Mouse (Mus musculus): ENCODE measurements around the gene Olfr1023. TPM values are rescaled to one million over a fixed set of nuclear protein-coding genes. Genes with fewer than 3 reads are reported as not detected.

The Olfr1023 gene
- total and polyA plus RNA-seq, 3 experiments = not detected

DNA sequence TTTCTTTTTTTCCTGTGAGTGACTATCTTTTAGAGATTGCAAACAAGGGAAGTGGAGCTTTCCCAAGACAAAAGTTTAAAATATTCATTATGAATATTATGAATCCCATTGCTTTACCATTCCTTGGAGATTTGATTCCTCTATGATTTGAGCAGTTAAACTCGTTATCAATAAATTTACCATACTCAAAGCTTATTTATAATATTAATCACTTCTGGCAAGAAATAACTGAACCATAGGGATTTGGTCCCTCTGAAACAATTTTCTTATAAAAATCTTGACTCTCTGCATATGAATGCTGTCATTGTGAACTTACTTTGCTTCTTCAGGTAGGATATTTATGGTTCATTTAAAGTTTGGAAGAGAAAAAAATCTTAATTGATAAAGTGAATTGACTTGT, 29.5 kb downstream of the Olfr1023 start, which contains the start of gene Olfr1025-ps1:
Gene Olfr1025-ps1 (plus strand): TSS at position 301 of the 400 bp plus-strand sequence.
- in situ Hi-C loops (cut with MboI; ENCODE audit: low pct_ligation_motif_present, low pct_unique_long_range_greater_than_20kb, low sequenced_read_pairs) (no loop called here), dilution Hi-C loops (cut with MboI; ENCODE audit: extremely low pct_ligation_motif_present, extremely low pct_unique_long_range_greater_than_20kb, low sequenced_read_pairs) (no loop called here)
- no peak within 1 kb of the TSS for H3K9ac ChIP-seq (ENCODE audit: insufficient read depth, low read depth)
- no peaks in the 10 kb centered on the region for H3K79me2 ChIP-seq (replicated peaks; ENCODE audit: control insufficient read depth, extremely low read depth, insufficient read depth, poor library complexity, severe bottlenecking)
- H3K27ac ChIP-seq (ENCODE audit: insufficient read depth, low read depth) = no peak within 1 kb of the TSS
- no peak within 1 kb of the TSS for H3K4me3 ChIP-seq (replicated peaks in 1 of 3; ENCODE audit: low read depth in 2 of 3, low read length in 2 of 3, poor library complexity in 1 of 3)
- H3K4me2 ChIP-seq (ENCODE audit: insufficient read depth, low read depth, poor library complexity, severe bottlenecking) = no peak within 1 kb of the TSS
- H3K9me3 ChIP-seq (replicated peaks; ENCODE audit: low read length) = peaks cover 7% of the 10 kb centered on the region
- no peaks in the 10 kb centered on the region for H3K27me3 ChIP-seq (replicated peaks)
- DNase-seq (ENCODE audit: extremely low read depth) = no peak
- no peaks in the 10 kb centered on the region for H3K4me1 ChIP-seq (ENCODE audit: control insufficient read depth in 1 of 2, insufficient read depth in 2 of 2)
- no peak for TF ChIP-seq NRF1 (IDR thresholded peaks at IDR 0.05; ENCODE audit: low read depth, low read length)
- TF ChIP-seq MAZ (IDR thresholded peaks at IDR 0.05; ENCODE audit: low read depth, low read length) = no peak
- TF ChIP-seq RCOR1 (conservative IDR thresholded peaks at IDR 0.05; ENCODE audit: low read depth, low read length) = no peak
- no peak for TF ChIP-seq IRF4 (IDR thresholded peaks at IDR 0.05; ENCODE audit: low read depth, low read length)
- no peak for TF ChIP-seq ZKSCAN1 (IDR thresholded peaks at IDR 0.05; ENCODE audit: borderline replicate concordance, low read depth, low read length)
- no peak for TF ChIP-seq MEF2A (IDR thresholded peaks at IDR 0.05; ENCODE audit: borderline replicate concordance, low read depth, low read length)
- no peak for TF ChIP-seq USF2 (conservative IDR thresholded peaks at IDR 0.05; ENCODE audit: low read depth, low read length)
- no peak for TF ChIP-seq MAX (IDR thresholded peaks at IDR 0.05; ENCODE audit: low read length)
- no peak for TF ChIP-seq CHD1 (IDR thresholded peaks at IDR 0.05; ENCODE audit: low read depth, low read length)
- no peak for TF ChIP-seq ETS1 (conservative IDR thresholded peaks at IDR 0.05; ENCODE audit: low read depth, low read length)
- no peak for TF ChIP-seq ELF1 (IDR thresholded peaks at IDR 0.05; ENCODE audit: low read depth, low read length)
- no peak for TF ChIP-seq UBTF (IDR thresholded peaks at IDR 0.05; ENCODE audit: low read depth, low read length)
- no peak for TF ChIP-seq MYC (IDR thresholded peaks at IDR 0.05; ENCODE audit: low read depth, low read length)
- TF ChIP-seq SMC3 (IDR thresholded peaks at IDR 0.05; ENCODE audit: low read depth, low read length) = no peak
- no peak for TF ChIP-seq CHD2 (IDR thresholded peaks at IDR 0.05; ENCODE audit: low read length)
- TF ChIP-seq JUND (conservative IDR thresholded peaks at IDR 0.05; ENCODE audit: low read depth, low read length) = no peak
- H3K36me3 ChIP-seq (replicated peaks in 1 of 2; ENCODE audit: control insufficient read depth in 1 of 2, insufficient read depth in 1 of 2, low read length in 1 of 2) = no peaks in the 10 kb centered on the region

DNA sequence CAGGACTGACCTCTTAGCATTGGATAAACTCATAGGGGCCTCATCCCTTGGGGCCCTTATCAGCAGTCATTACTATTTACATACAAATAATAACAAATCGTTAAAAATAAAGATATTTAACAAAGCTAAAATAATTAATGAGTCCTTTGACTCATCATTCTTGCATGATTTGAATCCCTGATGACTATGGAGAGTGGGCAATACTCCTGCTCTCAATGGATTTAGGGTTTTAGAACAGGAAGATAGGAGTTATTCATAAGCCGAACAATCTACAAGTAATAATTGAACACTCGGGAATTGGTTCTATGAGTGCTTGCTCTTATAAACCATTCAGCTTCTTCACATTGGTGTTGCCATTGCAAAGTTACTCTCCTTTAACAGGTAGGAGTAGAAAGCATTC, 35.8 kb downstream of the Olfr1023 start, which contains the start of gene Olfr1026:
Gene Olfr1026 (plus strand): TSS at position 301 of the 400 bp plus-strand sequence.
- Histone ChIP-seq H3K4me2 (ENCODE audit: insufficient read depth, low read depth, poor library complexity, severe bottlenecking) (no peak within 1 kb of the TSS), H3K27me3 (replicated peaks) (no peaks in the 10 kb centered on the region)
- dilution Hi-C loops (cut with MboI; ENCODE audit: extremely low pct_ligation_motif_present, extremely low pct_unique_long_range_greater_than_20kb, low sequenced_read_pairs) = no loop called here

More for the DNA sequence above, 35.8 kb downstream of the Olfr1023 start, which contains the start of gene Olfr1026:
- no peaks in the 10 kb centered on the region for H3K36me3 ChIP-seq (replicated peaks in 1 of 2; ENCODE audit: control insufficient read depth in 1 of 2, insufficient read depth in 1 of 2, low read length in 1 of 2)
- DNase-seq (ENCODE audit: extremely low read depth) = no peak
- H3K27ac ChIP-seq (ENCODE audit: insufficient read depth, low read depth) = no peak within 1 kb of the TSS
- no peak within 1 kb of the TSS for H3K9ac ChIP-seq (ENCODE audit: insufficient read depth, low read depth)
- TF ChIP-seq E2F4 (IDR thresholded peaks at IDR 0.05; ENCODE audit: insufficient replicate concordance, low read depth, low read length) (no peak), ZKSCAN1 (IDR thresholded peaks at IDR 0.05; ENCODE audit: borderline replicate concordance, low read depth, low read length) (no peak), KAT2A (IDR thresholded peaks at IDR 0.05; ENCODE audit: insufficient replicate concordance, low read length) (no peak), NELFE (IDR thresholded peaks at IDR 0.05; ENCODE audit: low read depth, low read length) (no peak), ZMIZ1 (IDR thresholded peaks at IDR 0.05; ENCODE audit: low read depth, low read length) (no peak), PAX5 (IDR thresholded peaks at IDR 0.05; ENCODE audit: low read length) (no peak), POLR2AphosphoS2 (IDR thresholded peaks at IDR 0.05; ENCODE audit: low read depth, low read length) (no peak), GABPA (IDR thresholded peaks at IDR 0.05; ENCODE audit: insufficient replicate concordance, low read depth, low read length) (no peak), JUN (IDR thresholded peaks at IDR 0.05; ENCODE audit: insufficient read depth, low read depth, low read length) (no peak), NRF1 (IDR thresholded peaks at IDR 0.05; ENCODE audit: low read depth, low read length) (no peak), ZC3H11A (IDR thresholded peaks at IDR 0.05; ENCODE audit: low read depth, low read length) (no peak), MXI1 (IDR thresholded peaks at IDR 0.05; ENCODE audit: low read depth, low read length) (no peak), TCF12 (IDR thresholded peaks at IDR 0.05; ENCODE audit: low read depth, low read length) (no peak), HCFC1 (IDR thresholded peaks at IDR 0.05; ENCODE audit: low read depth, low read length) (no peak), JUND (conservative IDR thresholded peaks at IDR 0.05; ENCODE audit: low read depth, low read length) (no peak)
- in situ Hi-C loops (cut with MboI; ENCODE audit: low pct_ligation_motif_present, low pct_unique_long_range_greater_than_20kb, low sequenced_read_pairs) = no loop called here
- no peak within 1 kb of the TSS for H3K4me3 ChIP-seq (replicated peaks in 1 of 3; ENCODE audit: low read depth in 2 of 3, low read length in 2 of 3, poor library complexity in 1 of 3)
- H3K4me1 ChIP-seq (ENCODE audit: control insufficient read depth in 1 of 2, insufficient read depth in 2 of 2) = no peaks in the 10 kb centered on the region
- H3K79me2 ChIP-seq (replicated peaks; ENCODE audit: control insufficient read depth, extremely low read depth, insufficient read depth, poor library complexity, severe bottlenecking) = no peaks in the 10 kb centered on the region
- H3K9me3 ChIP-seq (replicated peaks; ENCODE audit: low read length) = peaks cover 13% of the 10 kb centered on the region

Data from CH12.LX (cell line).